Mouse (Mus musculus): ENCODE results near the gene March1. TPM values are rescaled to one million over a fixed set of nuclear protein-coding genes. Genes with fewer than 3 reads are reported as not detected.

March1 gene
- total and polyA plus RNA-seq, 2 experiments from 2014 or later = 50.4 to 52.5 TPM

DNA sequence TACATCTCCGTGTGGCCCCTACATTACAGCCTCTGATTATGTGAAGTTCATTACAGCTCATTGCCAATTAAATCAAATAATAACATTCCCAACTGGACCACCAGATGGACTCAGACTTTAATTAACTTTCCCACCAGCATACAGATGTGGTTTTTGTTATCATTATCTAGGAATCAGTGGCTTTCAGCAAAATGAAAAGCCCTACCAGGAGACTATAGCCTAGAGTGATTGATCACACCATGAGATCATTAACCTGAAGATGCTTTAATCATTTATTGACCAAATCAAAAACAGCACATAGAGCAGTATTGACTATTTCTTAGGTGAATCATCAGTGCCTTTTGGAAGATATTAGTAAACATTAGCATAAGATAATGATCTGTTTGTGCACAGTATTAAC lies 602.3 kb downstream of the March1 start:
- Histone ChIP-seq H3K4me1 (ENCODE audit: insufficient read depth, low read length) (no peaks in the 10 kb centered on the region), H3K36me3 (ENCODE audit: insufficient read depth, low read length) (no peaks in the 10 kb centered on the region), H3K9me3 (ENCODE audit: low read length) (no peaks in the 10 kb centered on the region), H3K27ac (ENCODE audit: low read depth, low read length) (no peak overlapping the region), H3K4me2 (ENCODE audit: low read depth, low read length, poor library complexity, severe bottlenecking) (no peak overlapping the region), H3K4me3 (ENCODE audit: low read depth, low read length) (no peak overlapping the region), H3K9ac (replicated peaks; ENCODE audit: low read length, poor library complexity, severe bottlenecking) (no peak overlapping the region), H3K27me3 (ENCODE audit: insufficient read depth, low read length) (no peaks in the 10 kb centered on the region)
- TF ChIP-seq CTCF (IDR thresholded peaks at IDR 0.05) = no peak
- DNase-seq (ENCODE audit: low spot score) = peak; percentile 6
- WGBS = 55% methylated on average over 1 of the region's 1 CpGs
- no peak for ATAC-seq (ENCODE audit: low FRiP score)

DNA sequence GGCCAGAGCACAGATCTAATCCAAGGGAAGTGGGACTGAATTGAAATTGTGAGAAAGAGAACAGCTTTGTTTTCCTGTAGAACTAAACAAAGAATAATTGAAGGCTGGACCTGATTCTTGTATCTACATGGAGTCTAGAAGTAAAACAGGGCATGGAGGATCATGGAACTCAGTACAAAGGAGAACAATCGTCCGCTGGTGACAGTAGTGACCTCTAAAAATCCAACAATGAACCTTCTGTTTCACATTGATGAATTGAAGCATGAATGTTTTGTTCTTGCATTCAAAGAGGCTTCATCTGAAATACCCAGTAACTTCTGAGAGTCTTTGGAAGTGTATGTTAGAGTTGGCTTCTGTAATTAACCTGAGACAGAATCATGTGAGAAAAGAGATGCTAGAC lies 612.2 kb downstream of the March1 start:
- DNase-seq (ENCODE audit: low spot score) = no peak
- no peak overlapping the region for H3K4me3 ChIP-seq (ENCODE audit: low read depth, low read length)
- no peak for ATAC-seq (ENCODE audit: low FRiP score)
- no peak overlapping the region for H3K4me2 ChIP-seq (ENCODE audit: low read depth, low read length, poor library complexity, severe bottlenecking)
- H3K9ac ChIP-seq (replicated peaks; ENCODE audit: low read length, poor library complexity, severe bottlenecking) = no peak overlapping the region
- no peaks in the 10 kb centered on the region for H3K27me3 ChIP-seq (ENCODE audit: insufficient read depth, low read length)
- WGBS = 84% methylated on average over 2 of the region's 2 CpGs
- H3K4me1 ChIP-seq (ENCODE audit: insufficient read depth, low read length) = no peaks in the 10 kb centered on the region
- H3K9me3 ChIP-seq (ENCODE audit: low read length) = no peaks in the 10 kb centered on the region
- TF ChIP-seq CTCF (IDR thresholded peaks at IDR 0.05) = no peak
- H3K36me3 ChIP-seq (ENCODE audit: insufficient read depth, low read length) = no peaks in the 10 kb centered on the region
- no peak overlapping the region for H3K27ac ChIP-seq (ENCODE audit: low read depth, low read length)

GRCm38 (mm10) chr8:66269546-66269945 lies 651.8 kb downstream of the March1 start:
- ATAC-seq (ENCODE audit: low FRiP score) (no peak), DNase-seq (ENCODE audit: low spot score) (no peak)
- Histone ChIP-seq H3K36me3 (ENCODE audit: insufficient read depth, low read length) (no peaks in the 10 kb centered on the region), H3K27me3 (ENCODE audit: insufficient read depth, low read length) (no peaks in the 10 kb centered on the region), H3K9ac (replicated peaks; ENCODE audit: low read length, poor library complexity, severe bottlenecking) (no peak overlapping the region), H3K4me1 (ENCODE audit: insufficient read depth, low read length) (no peaks in the 10 kb centered on the region), H3K4me2 (ENCODE audit: low read depth, low read length, poor library complexity, severe bottlenecking) (no peak overlapping the region), H3K4me3 (ENCODE audit: low read depth, low read length) (no peak overlapping the region), H3K9me3 (ENCODE audit: low read length) (no peaks in the 10 kb centered on the region), H3K27ac (ENCODE audit: low read depth, low read length) (no peak overlapping the region)
- WGBS = 66% methylated on average over 4 of the region's 4 CpGs
- TF ChIP-seq CTCF (IDR thresholded peaks at IDR 0.05) = no peak

DNA sequence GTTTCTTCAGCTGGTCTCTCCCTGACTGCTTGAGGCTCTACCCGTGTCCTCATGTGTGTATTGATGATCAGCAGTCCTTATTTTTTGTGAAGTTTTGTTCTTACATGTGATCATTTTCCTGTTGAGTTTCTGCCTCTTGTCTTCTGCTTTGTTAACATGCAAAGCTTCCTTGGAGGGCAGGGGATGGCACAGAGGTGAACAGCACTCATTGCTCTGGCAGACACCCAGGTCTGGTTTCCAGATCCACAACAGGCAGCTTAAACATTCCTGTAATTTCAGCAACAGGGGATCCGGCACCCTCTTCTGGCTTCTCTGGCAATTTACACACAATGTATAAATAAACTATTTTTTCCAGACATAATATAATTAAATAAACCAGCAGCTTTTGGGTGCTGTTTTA lies 652.4 kb downstream of the March1 start:
- ATAC-seq (ENCODE audit: low FRiP score) (no peak), DNase-seq (ENCODE audit: low spot score) (peak; percentile 42)
- H3K9me3 ChIP-seq (ENCODE audit: low read length) = no peaks in the 10 kb centered on the region
- H3K27me3 ChIP-seq (ENCODE audit: insufficient read depth, low read length) = no peaks in the 10 kb centered on the region
- 78% methylated on average over 2 of the region's 2 CpGs for WGBS
- no peaks in the 10 kb centered on the region for H3K4me1 ChIP-seq (ENCODE audit: insufficient read depth, low read length)
- H3K4me2 ChIP-seq (ENCODE audit: low read depth, low read length, poor library complexity, severe bottlenecking) = no peak overlapping the region
- TF ChIP-seq CTCF (IDR thresholded peaks at IDR 0.05) = peak; percentile 40
- H3K36me3 ChIP-seq (ENCODE audit: insufficient read depth, low read length) = no peaks in the 10 kb centered on the region
- H3K27ac ChIP-seq (ENCODE audit: low read depth, low read length) = no peak overlapping the region
- no peak overlapping the region for H3K4me3 ChIP-seq (ENCODE audit: low read depth, low read length)
- no peak overlapping the region for H3K9ac ChIP-seq (replicated peaks; ENCODE audit: low read length, poor library complexity, severe bottlenecking)

DNA sequence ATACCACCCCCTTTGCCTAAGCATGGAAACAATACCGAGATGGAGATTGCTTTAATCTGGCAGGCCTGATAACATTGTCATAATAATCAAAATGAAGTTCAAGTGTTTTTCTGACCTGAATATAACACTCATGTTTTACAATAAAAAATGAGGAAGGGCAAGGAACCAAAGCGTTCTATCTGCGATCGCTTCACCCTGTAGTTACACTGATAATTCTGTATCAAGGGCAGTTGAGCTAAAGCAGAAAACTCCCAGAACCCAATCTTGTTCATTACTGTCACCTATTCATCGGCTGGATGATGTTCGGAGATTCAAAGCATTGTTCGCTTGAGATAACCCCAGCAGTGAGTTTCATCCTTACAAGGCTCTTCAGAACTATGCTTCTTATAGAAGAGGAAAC lies 700.1 kb downstream of the March1 start:
- no peak overlapping the region for H3K4me2 ChIP-seq (ENCODE audit: low read depth, low read length, poor library complexity, severe bottlenecking)
- no peaks in the 10 kb centered on the region for H3K36me3 ChIP-seq (ENCODE audit: insufficient read depth, low read length)
- 82% methylated on average over 7 of the region's 7 CpGs for WGBS
- no peak for TF ChIP-seq CTCF (IDR thresholded peaks at IDR 0.05)
- H3K27ac ChIP-seq (ENCODE audit: low read depth, low read length) = no peak overlapping the region
- H3K4me3 ChIP-seq (ENCODE audit: low read depth, low read length) = no peak overlapping the region
- no peaks in the 10 kb centered on the region for H3K9me3 ChIP-seq (ENCODE audit: low read length)
- no peaks in the 10 kb centered on the region for H3K27me3 ChIP-seq (ENCODE audit: insufficient read depth, low read length)
- DNase-seq (ENCODE audit: low spot score) (no peak), ATAC-seq (ENCODE audit: low FRiP score) (no peak)
- no peak overlapping the region for H3K9ac ChIP-seq (replicated peaks; ENCODE audit: low read length, poor library complexity, severe bottlenecking)
- H3K4me1 ChIP-seq (ENCODE audit: insufficient read depth, low read length) = no peaks in the 10 kb centered on the region

DNA sequence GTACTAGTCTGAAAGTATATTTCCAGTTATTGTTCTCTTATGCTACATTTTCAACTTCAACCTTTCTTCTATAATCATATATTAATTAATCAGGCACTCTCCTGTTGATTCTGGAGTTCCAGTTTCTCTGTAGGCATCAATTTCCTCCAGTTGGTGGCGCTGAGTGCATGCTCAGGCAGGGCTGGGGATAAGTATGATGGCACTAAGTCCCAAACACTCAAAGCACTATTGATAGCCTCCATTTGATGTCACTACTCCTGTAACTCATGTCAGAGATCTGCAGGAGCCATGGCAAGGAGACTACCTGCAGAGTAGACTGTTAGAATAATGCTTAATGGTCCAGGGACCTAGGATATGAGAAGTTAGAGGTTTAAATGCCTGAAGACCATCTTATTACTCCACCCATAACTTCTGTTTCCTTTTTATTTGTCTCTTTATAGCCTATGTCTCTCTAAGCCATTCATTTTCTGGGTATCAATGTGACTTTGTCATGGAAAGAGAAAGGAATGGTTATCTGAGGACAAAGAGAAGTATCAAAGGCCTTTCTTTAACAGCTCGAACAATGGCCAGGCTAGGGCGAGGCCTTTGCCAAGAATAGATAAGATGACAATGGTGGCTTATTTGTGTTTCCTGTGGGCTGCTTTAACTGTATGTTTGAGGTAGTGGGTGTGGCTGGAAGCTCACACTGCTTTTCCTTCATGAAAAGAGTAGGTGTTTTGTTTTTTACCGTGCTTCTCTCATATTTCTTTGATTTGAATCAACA lies 705.5 kb downstream of the March1 start:
- 66% methylated on average over 4 of the region's 4 CpGs for WGBS
- H3K9me3 ChIP-seq (ENCODE audit: low read length) = no peaks in the 10 kb centered on the region

More for the DNA sequence above, 705.5 kb downstream of the March1 start:
- Histone ChIP-seq H3K36me3 (ENCODE audit: insufficient read depth, low read length) (no peaks in the 10 kb centered on the region), H3K9ac (replicated peaks; ENCODE audit: low read length, poor library complexity, severe bottlenecking) (no peak overlapping the region), H3K4me2 (ENCODE audit: low read depth, low read length, poor library complexity, severe bottlenecking) (no peak overlapping the region), H3K4me3 (ENCODE audit: low read depth, low read length) (no peak overlapping the region), H3K4me1 (ENCODE audit: insufficient read depth, low read length) (no peaks in the 10 kb centered on the region), H3K27ac (ENCODE audit: low read depth, low read length) (no peak overlapping the region), H3K27me3 (ENCODE audit: insufficient read depth, low read length) (no peaks in the 10 kb centered on the region)
- ATAC-seq (ENCODE audit: low FRiP score) (no peak), DNase-seq (ENCODE audit: low spot score) (no peak)
- peak; percentile 39 for TF ChIP-seq CTCF (IDR thresholded peaks at IDR 0.05)
